Mouse (Mus musculus): ENCODE measurements at regions not wholly inside any gene's neighbourhood (a gene's known extent, or its start where the extent isn't known, plus 50 kb on each side); places are given as distances from the start of the nearest gene placed in this dataset.

DNA sequence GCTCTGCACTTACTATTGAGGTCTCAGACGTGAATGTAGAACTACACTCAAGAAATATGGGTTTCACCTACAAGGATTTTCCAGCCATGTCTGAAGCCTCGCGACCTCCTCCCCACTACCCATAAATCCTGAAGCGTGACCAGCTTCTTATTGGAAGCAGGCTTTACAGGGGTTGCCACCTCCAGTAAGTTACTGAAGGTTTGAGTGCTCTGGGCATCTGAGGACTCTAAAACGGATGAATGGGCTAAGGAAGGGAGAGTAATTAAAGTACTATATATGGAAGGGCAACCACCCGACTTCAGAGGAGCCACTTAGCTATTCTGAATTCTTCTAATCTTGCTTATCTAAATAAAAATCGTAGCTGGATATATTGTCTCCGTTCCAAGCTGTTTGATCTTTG lies 136.1 kb upstream of the Hmga2 start:
- H3K27ac ChIP-seq (replicated peaks in 1 of 2; ENCODE audit: control insufficient read depth in 1 of 2, insufficient read depth in 1 of 2, low read depth in 2 of 2, low read length in 2 of 2): no peak overlapping the region
- no peak for ATAC-seq (ENCODE audit: insufficient number of reproducible peaks, insufficient read depth, low FRiP score, low read depth)
- no peak overlapping the region for H3K4me3 ChIP-seq (ENCODE audit: control insufficient read depth in 1 of 2, insufficient read depth in 1 of 2, low read depth in 1 of 2, low read length in 2 of 2)
- H3K4me1 ChIP-seq (ENCODE audit: control insufficient read depth in 2 of 2, insufficient read depth in 2 of 2, low read length in 2 of 2): no peaks in the 10 kb centered on the region
- H3K36me3 ChIP-seq (ENCODE audit: control insufficient read depth, insufficient read depth, low read length): no peaks in the 10 kb centered on the region
- H3K9ac ChIP-seq (ENCODE audit: low read length): no peak overlapping the region
- H3K27me3 ChIP-seq (ENCODE audit: control insufficient read depth, insufficient read depth, low read length): no peaks in the 10 kb centered on the region
- H3K4me2 ChIP-seq (ENCODE audit: low read length): no peak overlapping the region
- WGBS: 72% methylated on average over 8 of the region's 8 CpGs
- H3K9me3 ChIP-seq (ENCODE audit: control insufficient read depth, low read length): no peaks in the 10 kb centered on the region

GRCm38 (mm10) chr10:120610076-120610475 lies 133.8 kb upstream of the Hmga2 start:
- Histone ChIP-seq H3K9me3 (ENCODE audit: control insufficient read depth, low read length) (no peaks in the 10 kb centered on the region), H3K36me3 (ENCODE audit: control insufficient read depth, insufficient read depth, low read length) (no peaks in the 10 kb centered on the region), H3K27ac (replicated peaks in 1 of 2; ENCODE audit: control insufficient read depth in 1 of 2, insufficient read depth in 1 of 2, low read depth in 2 of 2, low read length in 2 of 2) (no peak overlapping the region), H3K4me2 (ENCODE audit: low read length) (no peak overlapping the region), H3K4me3 (ENCODE audit: control insufficient read depth in 1 of 2, insufficient read depth in 1 of 2, low read depth in 1 of 2, low read length in 2 of 2) (no peak overlapping the region), H3K4me1 (ENCODE audit: control insufficient read depth in 2 of 2, insufficient read depth in 2 of 2, low read length in 2 of 2) (no peaks in the 10 kb centered on the region), H3K27me3 (ENCODE audit: control insufficient read depth, insufficient read depth, low read length) (no peaks in the 10 kb centered on the region), H3K9ac (ENCODE audit: low read length) (no peak overlapping the region)
- 69% methylated on average over 10 of the region's 10 CpGs for WGBS
- no peak for ATAC-seq (ENCODE audit: insufficient number of reproducible peaks, insufficient read depth, low FRiP score, low read depth)

DNA sequence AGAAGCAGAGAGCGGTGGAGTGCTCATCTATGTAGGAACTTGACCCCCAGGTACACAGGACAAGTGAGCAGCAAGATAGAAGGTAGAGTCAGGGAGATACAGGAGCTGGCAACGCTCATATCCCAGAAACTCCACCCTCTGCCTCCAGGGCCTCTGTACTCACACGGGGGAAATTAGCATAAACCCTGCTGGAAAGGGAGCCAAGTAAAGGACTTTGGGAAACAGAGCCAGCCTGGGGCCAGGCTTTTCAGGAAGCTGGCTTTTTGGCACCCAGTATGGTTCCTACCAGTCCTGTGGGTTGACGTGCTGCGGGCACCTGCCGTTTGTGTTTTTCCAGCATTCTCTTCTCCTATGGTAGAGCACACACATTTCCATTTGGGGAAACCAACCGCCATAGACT lies 128.2 kb upstream of the Hmga2 start:
- 54% methylated on average over 7 of the region's 7 CpGs for WGBS
- H3K9me3 ChIP-seq (ENCODE audit: control insufficient read depth, low read length): no peaks in the 10 kb centered on the region
- no peak overlapping the region for H3K27ac ChIP-seq (replicated peaks in 1 of 2; ENCODE audit: control insufficient read depth in 1 of 2, insufficient read depth in 1 of 2, low read depth in 2 of 2, low read length in 2 of 2)
- no peaks in the 10 kb centered on the region for H3K27me3 ChIP-seq (ENCODE audit: control insufficient read depth, insufficient read depth, low read length)
- no peak overlapping the region for H3K4me2 ChIP-seq (ENCODE audit: low read length)
- no peaks in the 10 kb centered on the region for H3K36me3 ChIP-seq (ENCODE audit: control insufficient read depth, insufficient read depth, low read length)
- no peak overlapping the region for H3K9ac ChIP-seq (ENCODE audit: low read length)
- no peak overlapping the region for H3K4me3 ChIP-seq (ENCODE audit: control insufficient read depth in 1 of 2, insufficient read depth in 1 of 2, low read depth in 1 of 2, low read length in 2 of 2)
- no peaks in the 10 kb centered on the region for H3K4me1 ChIP-seq (ENCODE audit: control insufficient read depth in 2 of 2, insufficient read depth in 2 of 2, low read length in 2 of 2)
- no peak for ATAC-seq (ENCODE audit: insufficient number of reproducible peaks, insufficient read depth, low FRiP score, low read depth)

DNA sequence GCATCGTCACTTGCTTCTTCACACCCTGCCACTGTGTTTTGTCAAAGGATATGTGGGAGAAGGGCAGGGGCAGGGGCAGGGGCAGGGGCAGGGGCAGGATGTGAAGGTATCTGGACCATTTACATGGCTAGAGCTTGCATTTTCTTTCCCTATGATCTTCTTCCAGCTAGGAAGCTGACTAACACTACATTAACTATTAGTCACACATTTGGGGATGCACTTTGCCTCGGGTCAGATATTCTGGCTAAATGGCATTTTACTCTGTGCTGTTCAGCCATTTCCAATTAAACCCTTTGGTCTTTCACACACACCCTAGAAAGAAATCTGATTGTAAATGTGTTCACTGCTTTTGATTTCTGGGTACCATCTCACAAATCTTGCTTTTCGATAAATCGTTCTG lies 126.9 kb upstream of the Hmga2 start:
- Histone ChIP-seq H3K27ac (replicated peaks in 1 of 2; ENCODE audit: control insufficient read depth in 1 of 2, insufficient read depth in 1 of 2, low read depth in 2 of 2, low read length in 2 of 2) (no peak overlapping the region), H3K4me2 (ENCODE audit: low read length) (no peak overlapping the region), H3K9ac (ENCODE audit: low read length) (no peak overlapping the region), H3K36me3 (ENCODE audit: control insufficient read depth, insufficient read depth, low read length) (no peaks in the 10 kb centered on the region), H3K9me3 (ENCODE audit: control insufficient read depth, low read length) (no peaks in the 10 kb centered on the region), H3K4me3 (ENCODE audit: control insufficient read depth in 1 of 2, insufficient read depth in 1 of 2, low read depth in 1 of 2, low read length in 2 of 2) (no peak overlapping the region), H3K27me3 (ENCODE audit: control insufficient read depth, insufficient read depth, low read length) (no peaks in the 10 kb centered on the region), H3K4me1 (ENCODE audit: control insufficient read depth in 2 of 2, insufficient read depth in 2 of 2, low read length in 2 of 2) (no peaks in the 10 kb centered on the region)
- WGBS: 86% methylated on average over 4 of the region's 4 CpGs
- ATAC-seq (ENCODE audit: insufficient number of reproducible peaks, insufficient read depth, low FRiP score, low read depth): no peak

DNA sequence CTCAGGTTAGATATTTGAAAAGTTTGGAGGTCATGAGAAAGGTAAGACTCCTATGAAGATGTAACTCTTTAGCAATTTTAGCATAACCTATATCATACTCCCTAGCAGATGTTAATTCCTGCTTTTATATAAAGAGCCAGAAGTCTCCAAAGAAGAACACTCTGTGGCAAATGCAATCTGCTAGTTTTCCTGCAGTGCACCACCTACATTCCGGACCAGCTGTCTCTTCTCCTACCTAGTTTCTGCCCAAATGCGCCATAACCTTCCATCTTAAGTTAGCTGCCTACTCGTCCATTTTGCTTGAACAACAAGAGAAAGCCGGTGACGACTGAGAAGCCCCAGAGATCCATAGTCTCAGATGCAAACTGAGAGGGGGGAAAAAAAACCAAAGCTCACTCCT lies 124.5 kb upstream of the Hmga2 start:
- Histone ChIP-seq H3K36me3 (ENCODE audit: control insufficient read depth, insufficient read depth, low read length) (no peaks in the 10 kb centered on the region), H3K4me1 (ENCODE audit: control insufficient read depth in 2 of 2, insufficient read depth in 2 of 2, low read length in 2 of 2) (no peaks in the 10 kb centered on the region), H3K27me3 (ENCODE audit: control insufficient read depth, insufficient read depth, low read length) (no peaks in the 10 kb centered on the region), H3K9ac (ENCODE audit: low read length) (no peak overlapping the region), H3K4me2 (ENCODE audit: low read length) (no peak overlapping the region), H3K27ac (replicated peaks in 1 of 2; ENCODE audit: control insufficient read depth in 1 of 2, insufficient read depth in 1 of 2, low read depth in 2 of 2, low read length in 2 of 2) (no peak overlapping the region), H3K4me3 (ENCODE audit: control insufficient read depth in 1 of 2, insufficient read depth in 1 of 2, low read depth in 1 of 2, low read length in 2 of 2) (no peak overlapping the region), H3K9me3 (ENCODE audit: control insufficient read depth, low read length) (no peaks in the 10 kb centered on the region)
- WGBS: 81% methylated on average over 5 of the region's 5 CpGs
- no peak for ATAC-seq (ENCODE audit: insufficient number of reproducible peaks, insufficient read depth, low FRiP score, low read depth)

- peaks cover 3% of the 10 kb centered on the region; the same call in 1 of the 2 replicates for H3K9me3 ChIP-seq (ENCODE audit: control insufficient read depth, low read length)
- WGBS: 74% methylated on average over 6 of the region's 6 CpGs
- no peaks in the 10 kb centered on the region for H3K27me3 ChIP-seq (ENCODE audit: control insufficient read depth, insufficient read depth, low read length)
- no peak overlapping the region for H3K4me3 ChIP-seq (ENCODE audit: control insufficient read depth in 1 of 2, insufficient read depth in 1 of 2, low read depth in 1 of 2, low read length in 2 of 2)
- no peak overlapping the region for H3K4me2 ChIP-seq (ENCODE audit: low read length)
- no peak overlapping the region for H3K27ac ChIP-seq (replicated peaks in 1 of 2; ENCODE audit: control insufficient read depth in 1 of 2, insufficient read depth in 1 of 2, low read depth in 2 of 2, low read length in 2 of 2)
- no peak for ATAC-seq (ENCODE audit: insufficient number of reproducible peaks, insufficient read depth, low FRiP score, low read depth)
- no peaks in the 10 kb centered on the region for H3K36me3 ChIP-seq (ENCODE audit: control insufficient read depth, insufficient read depth, low read length)
- H3K4me1 ChIP-seq (ENCODE audit: control insufficient read depth in 2 of 2, insufficient read depth in 2 of 2, low read length in 2 of 2): no peaks in the 10 kb centered on the region
- no peak overlapping the region for H3K9ac ChIP-seq (ENCODE audit: low read length)
Measured at GRCm38 (mm10) chr10:120599551-120599950, 123.3 kb upstream of the Hmga2 start.

- Histone ChIP-seq H3K27me3 (ENCODE audit: control insufficient read depth, insufficient read depth, low read length) (no peaks in the 10 kb centered on the region), H3K9me3 (ENCODE audit: control insufficient read depth, low read length) (peaks cover 12% of the 10 kb centered on the region), H3K27ac (replicated peaks in 1 of 2; ENCODE audit: control insufficient read depth in 1 of 2, insufficient read depth in 1 of 2, low read depth in 2 of 2, low read length in 2 of 2) (no peak overlapping the region), H3K36me3 (ENCODE audit: control insufficient read depth, insufficient read depth, low read length) (no peaks in the 10 kb centered on the region), H3K4me2 (ENCODE audit: low read length) (no peak overlapping the region), H3K4me3 (ENCODE audit: control insufficient read depth in 1 of 2, insufficient read depth in 1 of 2, low read depth in 1 of 2, low read length in 2 of 2) (no peak overlapping the region), H3K9ac (ENCODE audit: low read length) (no peak overlapping the region), H3K4me1 (ENCODE audit: control insufficient read depth in 2 of 2, insufficient read depth in 2 of 2, low read length in 2 of 2) (no peaks in the 10 kb centered on the region)
- WGBS: 62% methylated on average over 9 of the region's 9 CpGs
- no peak for ATAC-seq (ENCODE audit: insufficient number of reproducible peaks, insufficient read depth, low FRiP score, low read depth)
Measured at GRCm38 (mm10) chr10:120597320-120597887, 121.1 kb upstream of the Hmga2 start.

DNA sequence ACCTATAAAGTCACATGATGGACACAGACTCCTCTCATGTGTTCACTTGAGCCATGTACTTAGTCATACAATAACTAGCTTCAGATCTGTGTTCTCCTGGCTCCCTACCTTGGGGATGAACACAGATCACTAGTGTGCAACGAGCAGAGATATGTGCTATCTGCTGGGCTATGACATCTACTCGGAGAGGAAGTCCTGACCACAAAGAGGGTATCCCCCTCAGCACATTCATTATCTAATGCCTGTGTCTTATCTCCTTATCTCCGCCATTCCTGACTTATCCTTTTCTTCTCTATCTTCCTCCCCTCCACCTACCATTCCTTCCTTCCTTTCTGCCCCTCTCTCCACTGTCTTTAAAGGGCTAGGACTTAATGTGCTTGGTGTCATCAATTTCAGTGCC lies 118.9 kb upstream of the Hmga2 start:
- Histone ChIP-seq H3K9me3 (ENCODE audit: control insufficient read depth, low read length) (peaks cover 12% of the 10 kb centered on the region), H3K4me2 (ENCODE audit: low read length) (no peak overlapping the region), H3K36me3 (ENCODE audit: control insufficient read depth, insufficient read depth, low read length) (no peaks in the 10 kb centered on the region), H3K4me3 (ENCODE audit: control insufficient read depth in 1 of 2, insufficient read depth in 1 of 2, low read depth in 1 of 2, low read length in 2 of 2) (no peak overlapping the region), H3K4me1 (ENCODE audit: control insufficient read depth in 2 of 2, insufficient read depth in 2 of 2, low read length in 2 of 2) (no peaks in the 10 kb centered on the region), H3K27ac (replicated peaks in 1 of 2; ENCODE audit: control insufficient read depth in 1 of 2, insufficient read depth in 1 of 2, low read depth in 2 of 2, low read length in 2 of 2) (no peak overlapping the region), H3K9ac (ENCODE audit: low read length) (no peak overlapping the region), H3K27me3 (ENCODE audit: control insufficient read depth, insufficient read depth, low read length) (no peaks in the 10 kb centered on the region)
- ATAC-seq (ENCODE audit: insufficient number of reproducible peaks, insufficient read depth, low FRiP score, low read depth): no peak
- 67% methylated on average over 3 of the region's 3 CpGs for WGBS

Measured in heart, embryonic 14.5 days (tissue).